Mouse (Mus musculus) midbrain, embryonic 11.5 days (tissue): Measurements from ENCODE around the gene Hamp2. TPM values are rescaled to one million over a fixed set of nuclear protein-coding genes. Genes with fewer than 3 reads are reported as not detected.
"Not testable (repeated sequence)": the region's sequence is repeated elsewhere in the genome, so short reads cannot be mapped to it uniquely, and the experiment has no call there.

Experiments used
- ATAC-seq: fragments of 200-750 bp; cut with Nextera tagmentation; 2 replicates; pipeline ENCODE4 v1.8.0; 2017; ENCODE audit warnings: moderate TSS enrichment, moderate library complexity; ENCODE audit not compliant: low FRiP score
- DNase-seq: peaks from one replicate; pipeline ENCODE4 v3.0.0; 2015; ENCODE audit warnings: low spot score; ENCODE audit errors: missing footprints
- H3K27ac ChIP-seq: fragments of 300-500 bp; sonication (generic); 2 replicates; pipeline ENCODE4 v1.5.1; 2014; ENCODE audit warnings: low read depth, low read length
- H3K27me3 ChIP-seq: fragments of 300-500 bp; sonication (generic); 2 replicates; pipeline ENCODE4 v1.6.1; 2014; ENCODE audit warnings: mild to moderate bottlenecking, low read length, moderate library complexity, mixed read lengths; ENCODE audit not compliant: control insufficient read depth, insufficient read depth
- H3K36me3 ChIP-seq: fragments of 300-500 bp; sonication (generic); 2 replicates; pipeline ENCODE4 v1.6.1; 2014; ENCODE audit warnings: mild to moderate bottlenecking, low read length, moderate library complexity, mixed read lengths; ENCODE audit not compliant: control insufficient read depth, insufficient read depth
- H3K4me1 ChIP-seq: fragments of 300-500 bp; sonication (generic); 2 replicates; pipeline ENCODE4 v1.6.1; 2014; ENCODE audit warnings: low read length; ENCODE audit not compliant: control insufficient read depth, insufficient read depth
- H3K4me2 ChIP-seq: fragments of 300-500 bp; sonication (generic); 2 replicates; pipeline ENCODE4 v1.6.1; 2014; ENCODE audit warnings: mild to moderate bottlenecking, moderate library complexity
- H3K4me3 ChIP-seq: fragments of 300-500 bp; sonication (generic); 2 replicates; pipeline ENCODE4 v1.5.1; 2014; ENCODE audit warnings: low read depth, low read length
- H3K9ac ChIP-seq: fragments of 300-500 bp; sonication (generic); 2 replicates; pipeline ENCODE4 v1.6.1; 2014; ENCODE audit warnings: low read length
- H3K9me3 ChIP-seq: fragments of 300-500 bp; sonication (generic); 2 replicates; pipeline ENCODE4 v1.6.1; 2016; ENCODE audit warnings: low read length; ENCODE audit not compliant: control insufficient read depth
- WGBS: fragments of 180-500 bp; shearing (Covaris S2); extraction: QIAGEN DNeasy Blood & Tissue Kit; methylation state at CpG from one replicate; pipeline ENCODE4 v1.1.7; 2014; 5-methylcytosine and 5-hydroxymethylcytosine counted together
- polyA plus RNA-seq: library from polyadenylated mRNA; unstranded; fragments of >200 nt; fragmentation: Nextera tagmentation; extraction: Ambion mirVana; gene quantifications from 2 replicates; pipeline ENCODE4 v1.2.1, GENCODE M21; 2014

Gene Hamp2
- not detected in 2 replicates for polyA plus RNA-seq

- not testable (repeated sequence) for H3K27ac ChIP-seq, ATAC-seq, H3K36me3 ChIP-seq, DNase-seq, H3K9ac ChIP-seq, H3K4me2 ChIP-seq, H3K4me1 ChIP-seq, H3K4me3 ChIP-seq, H3K9me3 ChIP-seq, H3K27me3 ChIP-seq
- 69% methylated on average over 2 of the region's 2 CpGs for WGBS
Measured at GRCm38 (mm10) chr7:30924581-30924980, at the start of gene Hamp2. Gene Hamp2, minus strand, starts transcription at chr7:30924681.

- 0% methylated on average over 36 of the region's 37 CpGs for WGBS
- H3K9me3 ChIP-seq, result no peaks in the 10 kb centered on the region
- peak within 1 kb of the TSS; percentile 68 for H3K4me2 ChIP-seq
- peak within 1 kb of the TSS; percentile 38 for H3K4me3 ChIP-seq
- peak within 1 kb of the TSS; percentile 59 for H3K9ac ChIP-seq
- peak; percentile 83 for ATAC-seq
- peaks cover 12% of the 10 kb centered on the region for H3K27me3 ChIP-seq
- no peaks in the 10 kb centered on the region for H3K36me3 ChIP-seq
- H3K4me1 ChIP-seq, result peaks cover 10% of the 10 kb centered on the region; the same call in 1 of the 2 replicates
- peak; percentile 99 for DNase-seq
- no peak within 1 kb of the TSS for H3K27ac ChIP-seq
Measured at GRCm38 (mm10) chr7:30973501-30974289, 49.2 kb upstream of the Hamp2 start, which contains the start of gene Fam187b. Gene Fam187b, plus strand, starts transcription at chr7:30973790.

- DNase-seq, result peak; percentile 91
Measured at GRCm38 (mm10) chr7:30973251-30973500, 48.7 kb upstream of the Hamp2 start, which contains the start of gene Lsr. Gene Lsr, minus strand, starts transcription at chr7:30973464.

GRCm38 (mm10) chr7:30972426-30973250 is 48.2 kb upstream of the Hamp2 start:
- 3% methylated on average over 41 of the region's 41 CpGs for WGBS
- H3K27ac ChIP-seq, result no peak overlapping the region

More at GRCm38 (mm10) chr7:30973251-30973500, 48.7 kb upstream of the Hamp2 start, which contains the start of gene Lsr:
- ATAC-seq, result peak; percentile 70; the same call in 1 of the 2 replicates
- H3K27me3 ChIP-seq, result peaks cover 12% of the 10 kb centered on the region
- H3K4me2 ChIP-seq, result peak within 1 kb of the TSS; percentile 68
- no peak within 1 kb of the TSS for H3K27ac ChIP-seq
- H3K36me3 ChIP-seq, result no peaks in the 10 kb centered on the region
- peak within 1 kb of the TSS; percentile 38 for H3K4me3 ChIP-seq
- no peaks in the 10 kb centered on the region for H3K9me3 ChIP-seq
- 2% methylated on average over 19 of the region's 19 CpGs for WGBS
- H3K9ac ChIP-seq, result peak within 1 kb of the TSS; percentile 59
- H3K4me1 ChIP-seq, result peaks cover 10% of the 10 kb centered on the region; the same call in 1 of the 2 replicates

GRCm38 (mm10) chr7:30971901-30972300 is 47.4 kb upstream of the Hamp2 start:
- ATAC-seq (no peak), DNase-seq (peak; percentile 84)
- no peak overlapping the region for H3K27ac ChIP-seq
- H3K36me3 ChIP-seq, result no peaks in the 10 kb centered on the region
- no peak overlapping the region for H3K9ac ChIP-seq
- H3K27me3 ChIP-seq, result peaks cover 12% of the 10 kb centered on the region
- H3K4me3 ChIP-seq, result no peak overlapping the region
- peaks cover 10% of the 10 kb centered on the region; the same call in 1 of the 2 replicates for H3K4me1 ChIP-seq
- no peak overlapping the region for H3K4me2 ChIP-seq
- 90% methylated on average over 15 of the region's 15 CpGs for WGBS
- no peaks in the 10 kb centered on the region for H3K9me3 ChIP-seq

More at GRCm38 (mm10) chr7:30972426-30973250, 48.2 kb upstream of the Hamp2 start:
- Histone ChIP-seq H3K4me2 (peak overlapping the region; percentile 68), H3K36me3 (no peaks in the 10 kb centered on the region), H3K9ac (peak overlapping the region; percentile 59), H3K27me3 (peaks cover 12% of the 10 kb centered on the region), H3K9me3 (no peaks in the 10 kb centered on the region), H3K4me3 (peak overlapping the region; percentile 38), H3K4me1 (peaks cover 10% of the 10 kb centered on the region; the same call in 1 of the 2 replicates)
- DNase-seq (peak; percentile 91), ATAC-seq (peak; percentile 40)

- no peak for ATAC-seq
- Histone ChIP-seq H3K27ac (no peak overlapping the region), H3K4me1 (peaks cover 10% of the 10 kb centered on the region; the same call in 1 of the 2 replicates), H3K27me3 (peaks cover 12% of the 10 kb centered on the region), H3K4me3 (no peak overlapping the region), H3K36me3 (no peaks in the 10 kb centered on the region), H3K9ac (no peak overlapping the region), H3K4me2 (no peak overlapping the region), H3K9me3 (no peaks in the 10 kb centered on the region)
- WGBS, result 85% methylated on average over 4 of the region's 4 CpGs
- no peak for DNase-seq
Measured at GRCm38 (mm10) chr7:30969174-30969573, 44.7 kb upstream of the Hamp2 start.

GRCm38 (mm10) chr7:30968611-30969010 is 44.1 kb upstream of the Hamp2 start:
- H3K4me1 ChIP-seq, result peaks cover 10% of the 10 kb centered on the region; the same call in 1 of the 2 replicates
- H3K9me3 ChIP-seq, result no peaks in the 10 kb centered on the region
- no peak overlapping the region for H3K4me3 ChIP-seq
- H3K36me3 ChIP-seq, result no peaks in the 10 kb centered on the region
- no peak for DNase-seq
- 94% methylated on average over 8 of the region's 8 CpGs for WGBS
- H3K4me2 ChIP-seq, result no peak overlapping the region
- peaks cover 12% of the 10 kb centered on the region for H3K27me3 ChIP-seq
- no peak for ATAC-seq
- H3K27ac ChIP-seq, result no peak overlapping the region
- H3K9ac ChIP-seq, result no peak overlapping the region

- 82% methylated on average over 3 of the region's 3 CpGs for whole genome bisulfite sequencing
- H3K27me3 ChIP-seq, result no peaks in the 10 kb centered on the region
- ATAC-seq, result no peak
Measured at GRCm38 (mm10) chr7:30966657-30967056, 42.2 kb upstream of the Hamp2 start.

More at GRCm38 (mm10) chr7:30966657-30967056, 42.2 kb upstream of the Hamp2 start:
- no peak overlapping the region for H3K9ac ChIP-seq
- H3K4me1 ChIP-seq, result no peaks in the 10 kb centered on the region
- no peaks in the 10 kb centered on the region for H3K9me3 ChIP-seq
- DNase-seq, result peak; percentile 8
- H3K27ac ChIP-seq, result no peak overlapping the region
- H3K4me3 ChIP-seq, result no peak overlapping the region
- no peak overlapping the region for H3K4me2 ChIP-seq
- no peaks in the 10 kb centered on the region for H3K36me3 ChIP-seq
